Mouse (Mus musculus) Muller cell, postnatal 12 days (primary cell): ENCODE results near the gene Zfp831.

ENCODE experiments used
- DNase-seq: peaks from one replicate; pipeline ENCODE4 v3.0.0-alpha.2; 2015; ENCODE audit errors: inconsistent ontology term

Zfp831 gene

DNA sequence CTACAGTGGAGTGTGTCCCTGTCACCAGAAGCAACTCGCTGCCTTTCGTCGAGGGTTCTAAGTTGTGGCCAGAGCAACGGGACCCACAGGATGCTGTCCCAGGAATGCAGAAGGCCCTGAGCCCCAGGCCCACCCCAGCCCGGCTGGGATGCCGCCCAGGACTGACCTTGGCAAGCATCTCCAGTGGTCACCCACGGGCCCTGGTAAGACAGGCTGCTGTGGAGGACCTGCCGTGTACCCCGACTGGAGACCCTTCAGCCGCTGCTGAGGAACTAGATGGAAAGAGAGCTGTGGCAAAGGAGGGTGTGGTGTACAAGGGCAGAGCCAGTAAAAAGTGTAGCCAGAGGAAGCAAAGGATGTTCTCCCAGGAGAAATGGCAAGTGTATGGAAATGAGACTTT is 1.6 kb downstream of the Zfp831 start:
- no peak for DNase-seq

GRCm38 (mm10) chr2:174652864-174653263 is 9.5 kb downstream of the Zfp831 start:
- no peak for DNase-seq

DNA sequence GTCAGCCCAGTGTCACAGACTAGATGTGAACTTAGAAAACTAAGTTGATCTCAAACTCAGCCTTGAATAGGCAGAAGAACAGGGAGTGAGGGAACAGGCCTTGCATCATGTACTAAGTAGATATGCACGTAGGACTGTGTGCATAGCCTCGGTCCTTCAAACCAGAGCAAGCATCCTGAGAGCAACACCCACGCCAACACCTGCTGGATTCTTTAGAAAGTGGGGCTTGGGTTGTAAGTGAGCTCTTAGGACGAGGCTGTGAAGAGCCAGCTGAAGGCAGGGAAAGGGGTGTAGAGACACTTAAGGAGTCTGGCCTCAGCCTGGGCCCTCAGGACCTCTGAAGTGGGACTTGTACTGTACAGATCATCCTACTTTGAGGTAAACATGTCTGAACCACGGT is 12.0 kb downstream of the Zfp831 start:
- DNase-seq, result no peak

DNA sequence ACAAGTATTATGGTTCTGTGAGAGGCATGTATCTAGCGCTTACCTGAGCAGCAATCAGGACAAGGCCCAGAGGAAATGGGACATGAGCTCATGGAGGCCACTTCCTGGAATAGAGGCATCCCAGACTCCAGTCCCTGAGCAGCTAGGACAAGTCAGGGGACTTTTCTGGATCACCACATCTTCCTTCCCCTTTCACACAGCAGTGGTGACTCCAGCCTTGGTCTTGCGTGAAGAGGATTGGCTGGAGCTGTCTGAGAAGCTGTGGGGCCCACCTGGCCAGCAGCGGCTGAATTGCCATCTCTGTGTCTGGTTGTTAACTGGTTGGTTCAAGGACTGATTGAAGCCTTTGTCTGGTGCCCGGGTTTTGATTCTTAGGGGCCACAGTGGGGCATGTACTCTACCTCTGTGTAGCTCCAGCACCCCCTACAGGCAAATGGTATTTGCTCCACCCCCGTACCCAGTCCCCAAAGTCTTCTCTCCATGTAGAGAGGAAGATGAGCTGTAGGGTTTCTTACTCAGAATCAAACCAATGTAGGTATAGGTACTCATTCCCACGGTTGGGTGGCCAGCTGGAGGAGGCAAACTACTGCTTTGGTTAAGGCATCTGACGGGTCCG is 15.0 kb downstream of the Zfp831 start:
- DNase-seq, result no peak

- no peak for DNase-seq
Measured at GRCm38 (mm10) chr2:174659874-174660273, 16.5 kb downstream of the Zfp831 start.

DNA sequence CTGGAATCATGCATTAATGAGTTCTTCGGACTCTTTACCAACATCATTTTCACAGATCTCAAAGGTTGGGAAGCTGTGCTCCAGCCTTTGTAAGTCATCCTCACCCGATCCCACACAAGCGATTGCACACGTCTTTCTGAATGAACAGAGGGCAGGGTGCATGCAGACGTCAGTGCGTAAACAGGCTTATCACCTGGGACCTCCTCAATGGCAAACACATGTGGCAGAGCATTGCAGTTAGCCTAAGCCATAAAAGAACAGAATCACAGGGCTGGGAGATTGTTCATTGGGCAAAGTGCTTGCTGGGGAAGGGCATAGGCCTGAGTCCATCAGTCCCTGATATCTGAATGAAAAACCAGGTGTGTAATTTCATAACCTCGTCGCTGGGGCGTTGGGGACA is 17.0 kb downstream of the Zfp831 start:
- DNase-seq, result no peak

- no peak for DNase-seq
Measured at GRCm38 (mm10) chr2:174661436-174662171, 18.3 kb downstream of the Zfp831 start.

DNA sequence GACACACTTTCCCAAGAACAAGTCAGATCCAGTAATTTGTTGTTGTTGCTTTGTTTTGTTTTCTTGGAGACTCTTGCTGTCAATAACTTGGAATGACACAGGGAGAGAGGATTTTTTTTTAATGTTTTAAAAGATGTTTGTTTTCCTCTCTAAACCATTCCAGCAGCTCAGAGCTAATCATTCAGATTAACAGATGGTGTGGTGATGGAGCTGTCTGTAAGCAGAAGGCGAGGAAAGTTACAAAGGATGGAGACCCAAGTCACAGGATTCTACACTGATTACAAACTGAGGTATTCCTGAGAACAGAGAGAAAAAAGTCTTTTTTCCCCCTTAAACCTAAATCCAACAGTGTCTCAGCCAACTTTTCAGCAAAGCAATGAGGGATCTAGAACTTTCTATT is 19.3 kb downstream of the Zfp831 start:
- DNase-seq, result no peak

DNA sequence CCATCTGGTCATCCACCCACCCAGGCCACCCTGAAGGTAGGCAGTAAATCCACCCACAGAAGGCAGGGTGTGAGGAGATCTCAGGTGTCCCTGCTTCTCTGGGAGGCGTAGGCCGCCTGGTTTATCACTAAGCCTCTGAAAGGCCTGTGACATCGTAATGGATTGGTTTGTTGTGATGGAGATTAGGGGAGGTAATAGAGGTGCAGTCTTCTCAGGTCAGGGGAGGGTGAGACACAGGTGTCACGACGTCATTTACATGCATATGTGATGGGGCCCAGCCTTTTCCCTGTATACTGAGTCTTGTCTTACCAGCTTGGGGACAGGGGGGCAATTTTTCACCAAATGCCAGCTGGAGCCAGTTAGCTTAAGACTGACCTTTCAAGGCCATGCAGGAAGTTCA is 22.1 kb downstream of the Zfp831 start:
- DNase-seq, result no peak

- no peak for DNase-seq
Measured at GRCm38 (mm10) chr2:174668806-174669205, 25.5 kb downstream of the Zfp831 start.

- DNase-seq, result no peak
Measured at GRCm38 (mm10) chr2:174672506-174673190, 29.3 kb downstream of the Zfp831 start.

- DNase-seq, result peak; percentile 82
Measured at GRCm38 (mm10) chr2:174673592-174674286, 30.4 kb downstream of the Zfp831 start.

DNA sequence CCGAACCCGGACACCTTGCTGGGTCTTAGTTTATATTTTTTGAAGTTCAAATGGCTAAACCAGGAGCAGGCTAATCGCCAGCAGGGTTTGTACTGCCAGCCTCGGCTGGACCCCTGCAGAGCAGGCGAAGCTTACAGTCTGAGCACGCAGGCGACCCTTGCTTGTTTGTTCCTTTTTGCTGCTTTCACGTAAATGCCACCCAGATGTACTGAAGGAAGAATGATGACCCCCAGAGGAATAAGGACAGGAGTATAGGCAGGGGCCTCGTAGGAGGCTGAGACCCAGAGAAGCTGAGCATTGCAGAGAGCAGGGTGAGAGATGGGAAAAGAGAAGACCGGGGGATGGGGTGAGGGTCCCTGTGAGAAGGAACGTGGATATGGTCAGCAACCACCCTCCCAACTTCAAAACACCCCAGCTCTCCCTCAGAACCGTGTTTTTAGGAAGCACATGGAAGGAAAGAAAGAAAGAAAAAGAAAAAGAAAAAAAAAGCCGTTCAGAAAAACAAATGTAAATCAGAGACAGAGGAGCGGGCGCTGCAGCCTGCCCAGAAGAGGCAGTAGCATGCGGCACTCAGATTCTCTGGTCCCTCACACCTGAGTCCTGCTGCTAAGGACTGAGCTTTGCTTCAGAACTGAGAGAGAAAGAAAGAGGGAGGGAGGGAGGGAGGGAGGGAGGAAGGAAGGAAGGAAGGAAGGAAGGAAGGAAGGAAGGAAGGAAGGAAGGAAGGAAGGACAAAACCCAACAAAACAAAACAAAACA is 31.1 kb downstream of the Zfp831 start:
- peak; percentile 61 for DNase-seq

DNA sequence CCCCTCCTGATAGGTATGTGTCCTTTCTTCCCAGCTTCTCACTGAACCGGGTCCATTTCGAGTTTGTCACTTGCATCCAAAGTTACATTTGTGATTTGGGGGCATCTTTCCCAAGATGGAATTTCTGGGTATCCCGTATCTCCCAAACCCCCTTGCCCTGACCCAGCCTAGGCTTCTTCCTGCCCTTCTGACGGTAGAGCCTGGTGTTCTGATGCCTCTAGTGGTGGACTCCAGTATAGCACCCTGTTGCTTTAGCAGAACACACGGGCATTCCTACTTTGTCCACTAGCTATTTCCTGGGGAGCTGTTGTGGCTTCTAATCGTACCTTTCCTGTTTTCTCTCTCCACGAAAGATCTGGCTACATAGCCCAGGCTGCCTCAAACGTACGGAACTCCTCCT is 32.3 kb downstream of the Zfp831 start:
- peak; percentile 47 for DNase-seq

- peak; percentile 75 for DNase-seq
Measured at GRCm38 (mm10) chr2:174701351-174701750, 58.0 kb downstream of the Zfp831 start.

GRCm38 (mm10) chr2:174707101-174707500 is 63.8 kb downstream of the Zfp831 start:
- no peak for DNase-seq

- no peak for DNase-seq
Measured at GRCm38 (mm10) chr2:174708587-174708986, 65.3 kb downstream of the Zfp831 start.

DNA sequence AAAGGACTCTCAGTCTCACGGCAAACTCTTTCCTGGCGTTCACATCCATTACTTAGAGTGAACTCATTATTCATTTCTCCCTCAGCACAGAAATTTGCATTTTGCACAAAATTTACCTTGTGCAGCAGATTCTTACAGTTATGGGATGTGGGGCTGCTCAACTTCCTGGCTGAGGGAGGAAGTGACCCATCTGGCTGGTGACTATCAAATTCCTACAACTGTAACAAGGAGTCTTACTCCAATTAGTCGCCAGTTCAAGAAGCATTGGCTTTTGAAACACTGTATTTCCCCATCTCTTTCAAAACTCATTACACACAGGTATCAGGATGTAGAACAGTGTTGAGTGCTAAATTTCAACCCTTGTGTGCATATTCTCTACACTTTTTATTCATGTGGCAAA is 66.9 kb downstream of the Zfp831 start:
- no peak for DNase-seq

DNA sequence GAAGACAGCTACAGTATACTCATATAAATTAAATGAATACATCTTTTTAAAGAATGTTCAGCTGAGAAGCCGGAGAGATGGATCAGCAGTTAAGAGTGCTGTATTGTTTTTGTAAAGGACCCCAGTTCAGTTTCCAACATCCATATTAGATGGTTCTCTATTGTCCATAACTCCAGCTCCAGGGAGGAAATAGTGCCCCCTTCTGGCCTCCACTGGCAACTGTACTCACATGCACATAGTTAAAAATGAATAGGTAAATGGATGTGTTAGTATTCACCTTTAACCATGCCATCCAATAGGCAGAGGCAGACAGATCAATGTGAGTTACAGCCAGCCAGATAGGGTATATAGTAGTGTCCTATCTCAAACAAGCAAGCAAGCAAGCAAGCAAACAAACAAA is 68.7 kb downstream of the Zfp831 start:
- no peak for DNase-seq

DNA sequence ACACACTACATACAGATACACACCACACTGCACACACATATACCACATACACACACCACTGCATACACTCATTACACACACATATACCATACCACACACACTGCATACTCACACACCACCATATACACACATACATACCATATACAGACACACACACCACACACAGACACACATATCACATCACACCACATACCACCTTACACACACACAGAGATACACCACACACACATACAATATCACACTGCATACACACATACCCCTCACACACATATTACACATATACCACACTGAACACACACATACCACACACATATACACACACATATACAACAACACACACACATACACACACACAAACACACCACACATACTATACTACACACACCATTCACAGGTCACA is 72.6 kb downstream of the Zfp831 start:
- DNase-seq, result no peak

DNA sequence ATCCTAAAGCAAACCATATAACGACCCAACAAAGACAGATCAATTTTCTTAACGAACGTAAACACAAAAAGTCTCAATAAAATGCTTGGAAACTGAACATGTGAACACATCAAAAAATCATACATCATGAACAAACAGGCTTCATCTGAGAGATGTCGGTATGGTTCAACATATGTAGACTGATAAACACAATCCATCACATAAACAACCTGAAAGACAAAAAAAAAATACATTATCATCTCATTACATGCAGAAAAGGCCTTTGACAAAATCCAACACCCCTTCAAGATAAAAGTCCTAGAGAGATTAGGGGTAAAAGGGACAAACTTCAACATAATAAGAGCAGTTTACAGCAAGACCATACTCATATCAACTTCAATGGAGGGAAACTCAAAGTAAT is 74.5 kb downstream of the Zfp831 start:
- DNase-seq, result no peak
